ENCODE assay signal across 13 mouse cellular contexts in the genomic region with DNA sequence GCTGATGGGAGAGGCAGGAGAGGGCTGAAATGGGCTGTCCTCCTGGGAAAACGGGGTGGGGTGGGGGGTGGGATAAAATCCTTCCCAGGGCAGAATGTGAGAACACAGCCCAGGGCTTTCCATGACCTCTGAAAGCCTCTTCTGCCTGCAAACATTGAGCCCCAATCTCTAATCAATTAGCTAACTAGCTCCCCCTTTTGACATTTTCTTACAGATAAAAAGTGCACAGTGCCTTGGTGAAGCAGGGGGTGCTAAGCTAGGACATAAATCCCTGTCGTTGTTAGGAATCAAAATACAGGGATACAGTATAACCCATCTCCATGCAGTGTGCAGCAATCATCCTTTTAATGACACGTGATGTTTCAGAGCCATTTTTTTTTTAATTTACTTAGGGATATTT.
A peak's percentile ranks its signal among the peaks of the same experiment; 100 is the strongest.
DNase-seq lines count a peak whose midpoint lies in the region; ATAC-seq and TF ChIP-seq lines count a peak whose summit lies in the region.
"Had no signal": no experiment of that assay in that cellular context is flagged by ENCODE, and none has a peak within 500 bp of the region (broad histone marks: within the 10 kb centered on the region; RNA-seq: fewer than 3 reads in every experiment).

No protein-coding gene starts in this region.

- no peaks in the 10 kb centered on the region for H3K9me3 ChIP-seq in forebrain, embryonic 14.5 days (replicated peaks; ENCODE audit: control insufficient read depth, low read length)
- H3K9me3 ChIP-seq in forebrain, embryonic 12.5 days = no peaks in the 10 kb centered on the region
- no peaks in the 10 kb centered on the region for H3K9me3 ChIP-seq in forebrain, postnatal 0 days (ENCODE audit: low read length)

- H3K27me3 ChIP-seq in forebrain, embryonic 14.5 days (replicated peaks; ENCODE audit: control insufficient read depth, insufficient read depth, low read length) = no peaks in the 10 kb centered on the region
- H3K27me3 ChIP-seq in forebrain, embryonic 12.5 days = no peaks in the 10 kb centered on the region
- H3K27me3 ChIP-seq in forebrain, postnatal 0 days (ENCODE audit: insufficient read depth, low read length) = no peaks in the 10 kb centered on the region

- H3K27ac ChIP-seq in forebrain, embryonic 14.5 days (ENCODE audit: low read depth, low read length) = no peak overlapping the region
- H3K27ac ChIP-seq in forebrain, embryonic 12.5 days = no peak overlapping the region
- H3K27ac ChIP-seq in layer of hippocampus, adult 2 months = no peak overlapping the region
- no peak overlapping the region for H3K27ac ChIP-seq in forebrain, postnatal 0 days (ENCODE audit: low read depth, low read length)

- WGBS in forebrain, embryonic 14.5 days = 25% methylated on average over 3 of the region's 3 CpGs
- WGBS in forebrain, embryonic 12.5 days = 18% methylated on average over 3 of the region's 3 CpGs
- 16% methylated on average over 3 of the region's 3 CpGs for WGBS in forebrain, postnatal 0 days

- no peak for ATAC-seq in forebrain, embryonic 14.5 days
- ATAC-seq in forebrain, embryonic 12.5 days (ENCODE audit: low FRiP score) = no peak
- ATAC-seq in forebrain, postnatal 0 days = no peak

- H3K9ac ChIP-seq in forebrain, embryonic 14.5 days (ENCODE audit: low read length) = no peak overlapping the region
- no peak overlapping the region for H3K9ac ChIP-seq in forebrain, embryonic 12.5 days
- no peak overlapping the region for H3K9ac ChIP-seq in forebrain, postnatal 0 days

- no peak overlapping the region for H3K4me3 ChIP-seq in forebrain, embryonic 14.5 days (ENCODE audit: low read depth, low read length)
- no peak overlapping the region for H3K4me3 ChIP-seq in forebrain, embryonic 12.5 days (replicated peaks)
- no peak overlapping the region for H3K4me3 ChIP-seq in layer of hippocampus, adult 2 months
- H3K4me3 ChIP-seq in forebrain, postnatal 0 days (ENCODE audit: low read depth, low read length) = no peak overlapping the region

- H3K36me3 ChIP-seq in forebrain, embryonic 14.5 days (ENCODE audit: control insufficient read depth, insufficient read depth, low read length) = no peaks in the 10 kb centered on the region
- H3K36me3 ChIP-seq in forebrain, embryonic 12.5 days (replicated peaks) = no peaks in the 10 kb centered on the region
- no peaks in the 10 kb centered on the region for H3K36me3 ChIP-seq in forebrain, postnatal 0 days (ENCODE audit: insufficient read depth)

- TF ChIP-seq CTCF in layer of hippocampus, adult 2 months (conservative IDR thresholded peaks at IDR 0.05) = peak; percentile 67
- peak; percentile 32; the same call in 1 of the 2 replicates for TF ChIP-seq CTCF in forebrain, postnatal 0 days (IDR thresholded peaks at IDR 0.05; ENCODE audit: low read depth)

- no peak overlapping the region for H3K4me2 ChIP-seq in forebrain, embryonic 14.5 days (ENCODE audit: low read length)
- H3K4me2 ChIP-seq in forebrain, embryonic 12.5 days = no peak overlapping the region
- no peak overlapping the region for H3K4me2 ChIP-seq in forebrain, postnatal 0 days (ENCODE audit: low read depth)

- H3K4me1 ChIP-seq in forebrain, embryonic 14.5 days (ENCODE audit: control insufficient read depth, insufficient read depth, low read length) = peaks cover 3% of the 10 kb centered on the region; the same call in 1 of the 2 replicates
- peaks cover 16% of the 10 kb centered on the region for H3K4me1 ChIP-seq in forebrain, embryonic 12.5 days
- no peaks in the 10 kb centered on the region for H3K4me1 ChIP-seq in forebrain, postnatal 0 days (ENCODE audit: insufficient read depth)

- peak; percentile 47 for DNase-seq in forebrain, embryonic 14.5 days (ENCODE audit: low spot score)
- DNase-seq in layer of hippocampus, adult 2 months (ENCODE audit: low spot score in 2 of 2) = peak in 1 of 2 experiments; percentile 11
- no peak for DNase-seq in layer of hippocampus, postnatal 36 days
- DNase-seq in CD4-positive helper T cell, adult 2 months (ENCODE audit: low read depth, low spot score) = peak; percentile 10
- DNase-seq in forebrain, postnatal 0 days = no peak
- no peak for DNase-seq in spleen, postnatal 10 days (ENCODE audit: low spot score in 2 of 2)
- no peak for DNase-seq in ovary, adult 18-20 months (ENCODE audit: low spot score)
- DNase-seq: adrenal gland, postnatal 25 days; cerebellum, postnatal 36 days; lung, postnatal 10 days; right cerebral cortex, adult 18-20 months; thymus, postnatal 14 days had no signal

Comparison
In these comparisons a context has a peak if more than half of its experiments do, and no peak if none do; other contexts are left out.
1. DNase-seq: peak in forebrain, embryonic 14.5 days (single experiment) and CD4-positive helper T cell, adult 2 months (single experiment); none in layer of hippocampus, postnatal 36 days (0 of 2), forebrain, postnatal 0 days (single experiment), spleen, postnatal 10 days (0 of 2) and ovary, adult 18-20 months (single experiment).